Mouse (Mus musculus): Measurements from ENCODE around the gene Frmpd1.

The Frmpd1 gene

GRCm38 (mm10) chr4:45331139-45331538 lies 146.5 kb downstream of the Frmpd1 start:
- DNase-seq (ENCODE audit: low spot score), result no peak

- no peak for DNase-seq (ENCODE audit: low spot score)
These were observed 147.8 kb downstream of the Frmpd1 start for GRCm38 (mm10) chr4:45332466-45332865.
